Mouse (Mus musculus) kidney, adult 2 months (tissue): ENCODE measurements around the gene Hsd17b7.

Source experiments
- CTCF ChIP-seq: fragments of 200-500 bp; conservative IDR thresholded peaks from 2 replicates; pipeline ENCODE4 v1.5.1; 2011; ENCODE audit warnings: low read depth, mild to moderate bottlenecking, control low read depth, low read length, moderate library complexity, mixed read lengths; ENCODE audit not compliant: insufficient read depth, insufficient read length
- POLR2A ChIP-seq: fragments of 200-500 bp; IDR thresholded peaks from one replicate; pipeline ENCODE4 v1.6.1; 2011; ENCODE audit warnings: low read depth, low read length, control low read depth

DNA sequence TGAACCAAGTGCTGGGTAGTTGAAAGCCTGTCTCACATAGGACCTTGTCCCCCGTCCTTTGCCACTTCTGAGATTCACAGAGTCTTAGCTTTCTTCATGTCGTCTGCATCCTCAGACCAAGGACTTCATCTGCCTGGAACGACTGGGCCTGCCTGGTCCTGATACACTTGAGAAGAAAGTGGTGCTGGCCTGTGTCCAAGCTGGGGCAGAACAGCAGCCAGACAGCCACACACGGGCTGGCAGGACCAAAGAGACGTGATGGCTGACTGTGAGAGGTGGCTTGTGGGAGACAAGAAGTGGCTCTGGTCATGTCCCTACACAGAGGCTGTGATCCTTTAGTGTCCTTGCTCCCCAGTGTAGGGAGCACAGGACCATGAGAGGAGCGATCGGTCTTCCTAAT lies 58.3 kb downstream of the Hsd17b7 start:
- TF ChIP-seq CTCF (no peak), POLR2A (no peak)
